In the genomic region with DNA sequence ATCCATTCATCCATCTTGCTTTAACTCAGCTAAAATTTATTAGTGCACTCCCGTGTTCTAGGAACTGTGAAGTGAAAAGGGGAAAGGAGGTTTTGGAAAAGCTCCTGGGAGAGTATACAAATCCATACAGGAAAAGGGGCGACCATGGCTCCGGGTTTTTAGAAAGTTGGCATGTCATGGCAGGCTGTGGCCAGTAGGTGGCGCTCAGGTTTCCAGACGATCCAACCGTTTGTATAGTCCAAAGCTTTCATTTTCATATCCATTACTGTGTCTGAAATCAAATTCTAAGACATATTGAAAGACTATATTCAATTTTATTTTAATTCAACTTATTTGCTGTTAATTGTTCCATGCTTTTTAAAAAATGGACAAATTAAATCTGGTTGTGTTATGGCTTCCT, we compare ENCODE assay signal across 9 mouse cellular contexts. TPM values are rescaled to one million over a fixed set of nuclear protein-coding genes. Genes with fewer than 3 reads are reported as not detected.
DNase-seq lines count a peak whose midpoint lies in the region; ATAC-seq and TF ChIP-seq lines count a peak whose summit lies in the region.
"Had no signal": no experiment of that assay in that cellular context is flagged by ENCODE, and none has a peak within 500 bp of the region (broad histone marks: within the 10 kb centered on the region; RNA-seq: fewer than 3 reads in every experiment).

No protein-coding gene starts in this region.

- no peak overlapping the region for H3K9ac ChIP-seq in liver, postnatal 0 days (replicated peaks)

- H3K4me2 ChIP-seq in liver, postnatal 0 days (ENCODE audit: low read depth, low read length): no peak overlapping the region

- WGBS in liver, postnatal 0 days (ENCODE audit: insufficient replicate concordance): under 1% methylated on average over 6 of the region's 6 CpGs

- no peak overlapping the region for H3K4me3 ChIP-seq in E14TG2a.4 (replicated peaks; ENCODE audit: low read length)
- H3K4me3 ChIP-seq in liver, postnatal 0 days (ENCODE audit: low read depth, low read length): no peak overlapping the region
- H3K4me3 ChIP-seq: erythroblast, embryonic 14.5 days had no signal

- H3K9me3 ChIP-seq in E14TG2a.4 (ENCODE audit: low read length): no peaks in the 10 kb centered on the region
- H3K9me3 ChIP-seq in liver, postnatal 0 days (ENCODE audit: low read length): no peaks in the 10 kb centered on the region

- no peak for TF ChIP-seq EP300 in liver, postnatal 0 days (IDR thresholded peaks at IDR 0.05; ENCODE audit: low read depth)

- TF ChIP-seq CTCF in E14TG2a.4 (conservative IDR thresholded peaks at IDR 0.05; ENCODE audit: low read length): peak; percentile 67
- TF ChIP-seq CTCF in liver, postnatal 0 days (IDR thresholded peaks at IDR 0.05; ENCODE audit: low read depth): peak; percentile 86

- H3K27ac ChIP-seq in liver, postnatal 0 days (ENCODE audit: low read depth): no peak overlapping the region

- DNase-seq in 416B (ENCODE audit: low read depth): peak; percentile 51
- DNase-seq in cerebellum, adult 18-20 months: peak; percentile 60 to 84
- DNase-seq in frontal cortex, postnatal 25 days (ENCODE audit: low spot score in 2 of 2): peak; percentile 75 to 81
- peak; percentile 70 for DNase-seq in kidney, postnatal 14 days
- peak; percentile 74 for DNase-seq in liver, postnatal 0 days
- peak; percentile 18 for DNase-seq in retina, adult 2 months (ENCODE audit: low read depth, low spot score)
- peak; percentile 38 for DNase-seq in urinary bladder, adult 2 months (ENCODE audit: low spot score)

- H3K27me3 ChIP-seq in E14TG2a.4 (ENCODE audit: insufficient read depth, low read length): peaks cover 31% of the 10 kb centered on the region
- H3K27me3 ChIP-seq in liver, postnatal 0 days (ENCODE audit: insufficient read depth, low read length): no peaks in the 10 kb centered on the region

- ATAC-seq in liver, postnatal 0 days: 0 out of 2 replicates have a peak, but pooled peaks have one; percentile 21

- peaks cover 38% of the 10 kb centered on the region for H3K4me1 ChIP-seq in E14TG2a.4 (replicated peaks; ENCODE audit: low read depth, low read length)
- peaks cover 4% of the 10 kb centered on the region; the same call in 1 of the 2 replicates for H3K4me1 ChIP-seq in liver, postnatal 0 days (ENCODE audit: insufficient read depth)

- H3K36me3 ChIP-seq in E14TG2a.4 (ENCODE audit: insufficient read depth, low read length): no peaks in the 10 kb centered on the region
- H3K36me3 ChIP-seq in liver, postnatal 0 days (replicated peaks; ENCODE audit: insufficient read depth, low read length): no peaks in the 10 kb centered on the region

RNA-seq across cellular contexts. Expression of a gene that starts 12.8 kb away (rescaled TPM):
- 12.8 and 13.0 TPM in 2 replicates for polyA plus RNA-seq in liver, postnatal 0 days (2015; fragmentation: Nextera tagmentation; extraction: Ambion mirVana)
- polyA plus RNA-seq in urinary bladder, adult 2 months (2012; rRNA removed): 0.48 and 0.60 TPM in 2 replicates

RNA-seq across cellular contexts. Expression of a gene that starts 14.4 kb away (rescaled TPM):
- polyA plus RNA-seq in liver, postnatal 0 days (2015; fragmentation: Nextera tagmentation; extraction: Ambion mirVana): 2.7 and 3.3 TPM in 2 replicates
- 4.6 and 13.9 TPM in 2 replicates for polyA plus RNA-seq in urinary bladder, adult 2 months (2012; rRNA removed)

RNA-seq across cellular contexts. Expression of a gene that starts 46.3 kb away (rescaled TPM):
- 0.85 and 2.5 TPM in 2 replicates for polyA plus RNA-seq in liver, postnatal 0 days (2015; fragmentation: Nextera tagmentation; extraction: Ambion mirVana)
- not detected in 2 replicates for polyA plus RNA-seq in urinary bladder, adult 2 months (2012; rRNA removed)
- polyA plus RNA-seq: erythroblast, embryonic 14.5 days had no signal

Comparison
In these comparisons a context has a peak if more than half of its experiments do, and no peak if none do; other contexts are left out.
1. DNase-seq: peak in every context shown above with its lines; median percentile 78 in frontal cortex, postnatal 25 days; 74 in liver, postnatal 0 days; 72 in cerebellum, adult 18-20 months; 70 in kidney, postnatal 14 days; 51 in 416B; 38 in urinary bladder, adult 2 months; 18 in retina, adult 2 months.